Mouse (Mus musculus): ENCODE data around the gene Tmem63a. TPM values are rescaled to one million over a fixed set of nuclear protein-coding genes. Genes with fewer than 3 reads are reported as not detected.
"Not testable (repeated sequence)": the region's sequence is repeated elsewhere in the genome, so short reads cannot be mapped to it uniquely, and the experiment has no call there.

The Tmem63a gene
- 2.2 and 2.6 TPM in 2 replicates for total RNA-seq (2012; rRNA removed)
- 0.89 and 1.1 TPM in 2 replicates for total RNA-seq (2014; rRNA removed)
- polyA plus RNA-seq (2012; ENCODE audit: insufficient read length, low read depth), result 3.0 TPM in 2 replicates

DNA sequence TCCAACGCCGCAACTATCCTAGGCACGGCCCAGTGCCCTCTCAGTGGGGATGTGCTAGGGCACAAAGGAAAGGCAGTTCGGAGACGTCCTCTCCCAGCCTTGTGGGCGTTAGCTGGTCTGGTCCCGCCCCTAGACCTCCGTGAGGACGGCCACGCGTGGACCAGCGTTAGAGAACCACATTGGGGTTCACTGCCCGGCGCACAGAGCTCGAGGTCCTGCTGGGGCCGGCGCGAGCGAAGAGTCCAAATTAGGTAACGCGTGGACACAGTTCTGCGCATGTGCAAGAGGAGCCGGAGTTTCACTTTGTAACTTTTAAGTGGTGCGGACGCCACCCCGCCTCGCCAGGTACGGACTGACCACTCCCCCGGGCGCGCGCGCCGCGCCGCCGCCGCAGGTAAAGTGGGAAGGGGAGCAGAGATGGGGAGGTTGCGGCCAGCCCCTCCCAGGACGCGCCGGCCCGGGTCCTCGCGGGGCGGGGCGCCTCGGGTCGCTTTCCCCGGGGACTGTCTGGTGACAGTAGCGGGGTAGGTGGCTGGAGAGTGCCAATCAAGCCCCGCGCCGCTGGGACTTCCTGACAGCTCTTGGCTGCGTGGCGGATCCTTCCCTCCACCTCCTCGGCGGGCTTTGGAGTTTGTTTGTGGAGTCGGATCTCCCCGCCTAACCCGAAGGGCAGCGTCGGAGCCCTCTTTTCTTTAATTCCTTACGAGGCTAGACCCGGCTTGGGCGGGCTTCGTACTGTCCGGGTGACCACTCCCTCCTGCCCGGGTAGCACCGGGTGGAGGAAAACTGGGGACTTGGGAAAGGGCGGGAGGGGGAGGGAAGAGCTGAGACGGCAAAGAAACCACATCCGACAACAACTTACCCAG is at the start of gene Tmem63a:
Tmem63a (plus strand) TSS at position 179 of the 866 bp plus-strand sequence.
- peak; percentile 46 for DNase-seq (ENCODE audit: extremely low read depth)
- H3K27me3 ChIP-seq (replicated peaks), result peaks cover 33% of the 10 kb centered on the region
- dilution Hi-C loops (cut with MboI; ENCODE audit: extremely low pct_ligation_motif_present, extremely low pct_unique_long_range_greater_than_20kb, low sequenced_read_pairs), result no loop called here

GRCm38 (mm10) chr1:180892808-180893207 is 49.3 kb upstream of the Tmem63a start, which contains the start of gene Lefty2:
Gene Lefty2 (plus strand): TSS chr1:180893108.
- H3K9ac ChIP-seq (ENCODE audit: insufficient read depth, low read depth), result no peak within 1 kb of the TSS
- no peaks in the 10 kb centered on the region for H3K79me2 ChIP-seq (replicated peaks; ENCODE audit: control insufficient read depth, extremely low read depth, insufficient read depth, poor library complexity, severe bottlenecking)
- H3K4me2 ChIP-seq (ENCODE audit: insufficient read depth, low read depth, poor library complexity, severe bottlenecking), result no peak within 1 kb of the TSS
- no peak within 1 kb of the TSS for H3K4me3 ChIP-seq (replicated peaks in 1 of 3; ENCODE audit: low read depth in 2 of 3, low read length in 2 of 3, poor library complexity in 1 of 3)
- in situ Hi-C loops (cut with MboI; ENCODE audit: low pct_ligation_motif_present, low pct_unique_long_range_greater_than_20kb, low sequenced_read_pairs) (no loop called here), dilution Hi-C loops (cut with MboI; ENCODE audit: extremely low pct_ligation_motif_present, extremely low pct_unique_long_range_greater_than_20kb, low sequenced_read_pairs) (no loop called here)
- H3K36me3 ChIP-seq (replicated peaks in 1 of 2; ENCODE audit: control insufficient read depth in 1 of 2, insufficient read depth in 1 of 2, low read length in 1 of 2), result no peaks in the 10 kb centered on the region
- H3K4me1 ChIP-seq (ENCODE audit: control insufficient read depth in 1 of 2, insufficient read depth in 2 of 2), result peaks cover 10 to 43% of the 10 kb centered on the region in 2 experiments
- H3K9me3 ChIP-seq (replicated peaks; ENCODE audit: low read length), result no peaks in the 10 kb centered on the region
- H3K27ac ChIP-seq (ENCODE audit: insufficient read depth, low read depth), result no peak within 1 kb of the TSS
- H3K27me3 ChIP-seq (replicated peaks), result no peaks in the 10 kb centered on the region
- no peak for DNase-seq (ENCODE audit: extremely low read depth)
- no peak for TF ChIP-seq RCOR1 (conservative IDR thresholded peaks at IDR 0.05; ENCODE audit: low read depth, low read length)
- no peak for TF ChIP-seq NELFE (IDR thresholded peaks at IDR 0.05; ENCODE audit: low read depth, low read length)
- TF ChIP-seq CHD1 (IDR thresholded peaks at IDR 0.05; ENCODE audit: low read depth, low read length), result no peak
- TF ChIP-seq POLR2A (IDR thresholded peaks at IDR 0.05; ENCODE audit: low read depth, low read length), result no peak
- no peak for TF ChIP-seq ZC3H11A (IDR thresholded peaks at IDR 0.05; ENCODE audit: low read depth, low read length)

More for the DNA sequence above, at the start of gene Tmem63a:
- Histone ChIP-seq H3K4me1 (ENCODE audit: control insufficient read depth in 1 of 2, insufficient read depth in 2 of 2) (peaks cover 11 to 34% of the 10 kb centered on the region in 2 experiments), H3K9ac (ENCODE audit: insufficient read depth, low read depth) (peak within 1 kb of the TSS; percentile 46), H3K4me2 (ENCODE audit: insufficient read depth, low read depth, poor library complexity, severe bottlenecking) (peak within 1 kb of the TSS; percentile 83), H3K4me3 (replicated peaks in 1 of 3; ENCODE audit: low read depth in 2 of 3, low read length in 2 of 3, poor library complexity in 1 of 3) (peak within 1 kb of the TSS; percentile 60 to 78 (median 70)), H3K79me2 (replicated peaks; ENCODE audit: control insufficient read depth, extremely low read depth, insufficient read depth, poor library complexity, severe bottlenecking) (no peaks in the 10 kb centered on the region), H3K27ac (ENCODE audit: insufficient read depth, low read depth) (no peak within 1 kb of the TSS), H3K36me3 (replicated peaks in 1 of 2; ENCODE audit: control insufficient read depth in 1 of 2, insufficient read depth in 1 of 2, low read length in 1 of 2) (peaks cover 0 to 8% of the 10 kb centered on the region in 2 experiments), H3K9me3 (replicated peaks; ENCODE audit: low read length) (no peaks in the 10 kb centered on the region)
- TF ChIP-seq TCF12 (IDR thresholded peaks at IDR 0.05; ENCODE audit: low read depth, low read length) (peak; percentile 54; the same call in 1 of the 2 replicates), JUN (IDR thresholded peaks at IDR 0.05; ENCODE audit: insufficient read depth, low read depth, low read length) (no peak), MXI1 (IDR thresholded peaks at IDR 0.05; ENCODE audit: low read depth, low read length) (peak; percentile 61; the same call in 1 of the 2 replicates), HCFC1 (IDR thresholded peaks at IDR 0.05; ENCODE audit: low read depth, low read length) (peak; percentile 12; the same call in 1 of the 2 replicates), KAT2A (IDR thresholded peaks at IDR 0.05; ENCODE audit: insufficient replicate concordance, low read length) (no peak), CHD1 (IDR thresholded peaks at IDR 0.05; ENCODE audit: low read depth, low read length) (no peak), MYC (IDR thresholded peaks at IDR 0.05; ENCODE audit: low read depth, low read length) (no peak), POLR2A (IDR thresholded peaks at IDR 0.05; ENCODE audit: low read depth, low read length) (peak; percentile 46), IRF4 (IDR thresholded peaks at IDR 0.05; ENCODE audit: low read depth, low read length) (peak; percentile 42; the same call in 1 of the 2 replicates), NRF1 (IDR thresholded peaks at IDR 0.05; ENCODE audit: low read depth, low read length) (peak; percentile 89), PAX5 (IDR thresholded peaks at IDR 0.05; ENCODE audit: low read length) (no peak), MEF2A (IDR thresholded peaks at IDR 0.05; ENCODE audit: borderline replicate concordance, low read depth, low read length) (peak; percentile 28; the same call in 1 of the 2 replicates), ELF1 (IDR thresholded peaks at IDR 0.05; ENCODE audit: low read depth, low read length) (peak; percentile 47; the same call in 1 of the 2 replicates)
- in situ Hi-C loops (cut with MboI; ENCODE audit: low pct_ligation_motif_present, low pct_unique_long_range_greater_than_20kb, low sequenced_read_pairs), result no loop called here

DNA sequence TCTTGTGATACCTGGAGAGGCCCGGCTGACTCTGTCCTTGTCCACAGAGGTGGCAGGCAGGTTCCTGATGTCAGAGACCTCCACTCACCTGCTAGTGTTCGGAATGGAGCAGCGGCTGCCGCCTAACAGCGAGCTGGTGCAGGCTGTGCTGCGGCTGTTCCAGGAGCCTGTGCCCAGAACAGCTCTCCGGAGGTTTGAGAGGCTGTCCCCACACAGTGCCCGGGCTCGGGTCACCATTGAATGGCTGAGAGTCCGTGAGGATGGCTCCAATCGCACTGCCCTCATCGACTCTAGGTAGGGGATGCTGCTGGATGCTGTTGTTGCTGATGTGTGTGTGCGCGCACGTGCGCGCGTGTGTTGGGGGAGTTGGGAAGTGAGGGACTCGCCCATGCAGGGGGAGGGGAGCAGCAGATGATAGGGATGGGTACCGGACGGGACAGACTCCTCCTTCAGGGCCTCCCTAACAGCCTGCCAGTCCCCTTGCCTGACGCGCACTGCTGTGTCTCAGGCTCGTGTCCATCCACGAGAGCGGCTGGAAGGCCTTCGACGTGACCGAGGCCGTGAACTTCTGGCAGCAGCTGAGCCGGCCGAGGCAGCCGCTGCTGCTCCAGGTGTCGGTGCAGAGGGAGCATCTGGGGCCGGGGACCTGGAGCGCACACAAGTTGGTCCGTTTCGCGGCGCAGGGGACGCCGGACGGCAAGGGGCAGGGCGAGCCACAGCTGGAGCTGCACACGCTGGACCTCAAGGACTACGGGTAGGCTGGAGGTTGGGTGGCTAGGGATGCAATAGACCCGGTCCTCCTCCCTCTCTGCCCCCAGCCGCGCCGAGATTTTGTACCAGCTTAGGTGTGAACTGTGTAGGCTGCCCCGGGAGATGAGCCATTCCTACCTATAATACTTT is 47.8 kb upstream of the Tmem63a start:
- DNase-seq (ENCODE audit: extremely low read depth); H3K27ac ChIP-seq (ENCODE audit: insufficient read depth, low read depth); H3K9ac ChIP-seq (ENCODE audit: insufficient read depth, low read depth); H3K4me2 ChIP-seq (ENCODE audit: insufficient read depth, low read depth, poor library complexity, severe bottlenecking); in situ Hi-C loops (cut with MboI; ENCODE audit: low pct_ligation_motif_present, low pct_unique_long_range_greater_than_20kb, low sequenced_read_pairs); H3K4me3 ChIP-seq (replicated peaks in 1 of 3; ENCODE audit: low read depth in 2 of 3, low read length in 2 of 3, poor library complexity in 1 of 3); H3K36me3 ChIP-seq (replicated peaks in 1 of 2; ENCODE audit: control insufficient read depth in 1 of 2, insufficient read depth in 1 of 2, low read length in 1 of 2); dilution Hi-C loops (cut with MboI; ENCODE audit: extremely low pct_ligation_motif_present, extremely low pct_unique_long_range_greater_than_20kb, low sequenced_read_pairs); H3K9me3 ChIP-seq (replicated peaks; ENCODE audit: low read length); H3K79me2 ChIP-seq (replicated peaks; ENCODE audit: control insufficient read depth, extremely low read depth, insufficient read depth, poor library complexity, severe bottlenecking); H3K27me3 ChIP-seq (replicated peaks): not testable (repeated sequence)
- H3K4me1 ChIP-seq (ENCODE audit: control insufficient read depth in 1 of 2, insufficient read depth in 2 of 2), result peaks cover 2 to 28% of the 10 kb centered on the region in 2 experiments
